Mouse (Mus musculus) heart, embryonic 14.5 days (tissue): ENCODE measurements around the gene Mybpc2. TPM values are rescaled to one million over a fixed set of nuclear protein-coding genes. Genes with fewer than 3 reads are reported as not detected.
A peak's percentile ranks its signal among the peaks of the same experiment; 100 is the strongest.

Source experiments
- ATAC-seq: fragments of 200-750 bp; cut with Nextera tagmentation; 2 replicates; pipeline ENCODE4 v1.8.0; 2017; ENCODE audit warnings: low read depth, moderate TSS enrichment; ENCODE audit not compliant: insufficient number of reproducible peaks, insufficient read depth, low FRiP score
- H3K27ac ChIP-seq, 2 experiments: fragments of 200-500 bp in 1 of 2; fragments of 300-500 bp in 1 of 2; sonication (generic) in 1 of 2; replicated peaks in 1 of 2; 2 replicates each; pipeline ENCODE4 v1.5.1; 2012 to 2014; ENCODE audit warnings: low read depth in 2 of 2, low read length in 2 of 2, control low read depth in 1 of 2, mild to moderate bottlenecking in 1 of 2, mixed read lengths in 1 of 2; ENCODE audit not compliant: control insufficient read depth in 1 of 2, insufficient read depth in 1 of 2
- H3K27me3 ChIP-seq: fragments of 300-500 bp; sonication (generic); 2 replicates; pipeline ENCODE4 v1.6.1; 2014; ENCODE audit warnings: mild to moderate bottlenecking, low read length, control low read depth; ENCODE audit not compliant: control insufficient read depth, insufficient read depth
- H3K36me3 ChIP-seq: fragments of 300-500 bp; sonication (generic); 2 replicates; pipeline ENCODE4 v1.6.1; 2014; ENCODE audit warnings: mild to moderate bottlenecking, control low read depth, low read length, mixed read lengths; ENCODE audit not compliant: control insufficient read depth, insufficient read depth
- H3K4me1 ChIP-seq, 2 experiments: fragments of 200-500 bp in 1 of 2; fragments of 300-500 bp in 1 of 2; sonication (generic) in 1 of 2; 2 replicates each; pipeline ENCODE4 v1.6.1; 2012 to 2014; ENCODE audit warnings: low read length in 2 of 2, control low read depth in 1 of 2, mixed read lengths in 1 of 2; ENCODE audit not compliant: control insufficient read depth in 2 of 2, insufficient read depth in 2 of 2
- H3K4me2 ChIP-seq: fragments of 300-500 bp; sonication (generic); 2 replicates; pipeline ENCODE4 v1.6.1; 2014; ENCODE audit warnings: mild to moderate bottlenecking, low read length
- H3K4me3 ChIP-seq, 2 experiments: fragments of 200-500 bp in 1 of 2; fragments of 300-500 bp in 1 of 2; sonication (generic) in 1 of 2; 2 replicates each; pipeline ENCODE4 v1.5.1; 2012 to 2014; ENCODE audit warnings: low read length in 2 of 2, mild to moderate bottlenecking in 2 of 2, control low read depth in 1 of 2, low read depth in 1 of 2, moderate library complexity in 1 of 2; ENCODE audit not compliant: control insufficient read depth in 1 of 2, insufficient read depth in 1 of 2
- H3K9ac ChIP-seq: fragments of 300-500 bp; sonication (generic); 2 replicates; pipeline ENCODE4 v1.6.1; 2014; ENCODE audit warnings: mild to moderate bottlenecking, low read length
- H3K9me3 ChIP-seq: fragments of 300-500 bp; sonication (generic); 2 replicates; pipeline ENCODE4 v1.6.1; 2016; ENCODE audit warnings: low read length, control low read depth; ENCODE audit not compliant: control insufficient read depth
- WGBS: fragments of 180-500 bp; shearing (Covaris S2); extraction: QIAGEN DNeasy Blood & Tissue Kit; methylation state at CpG from one replicate; pipeline ENCODE4 v1.1.7; 2014; 5-methylcytosine and 5-hydroxymethylcytosine counted together
- polyA plus RNA-seq: library from polyadenylated mRNA; unstranded; fragments of >200 nt; fragmentation: Nextera tagmentation; extraction: Ambion mirVana; gene quantifications from 2 replicates; pipeline ENCODE4 v1.2.1, GENCODE M21; 2014

The Mybpc2 gene
- polyA plus RNA-seq, 1 experiment from 2014 or later, result 2.3 TPM

DNA sequence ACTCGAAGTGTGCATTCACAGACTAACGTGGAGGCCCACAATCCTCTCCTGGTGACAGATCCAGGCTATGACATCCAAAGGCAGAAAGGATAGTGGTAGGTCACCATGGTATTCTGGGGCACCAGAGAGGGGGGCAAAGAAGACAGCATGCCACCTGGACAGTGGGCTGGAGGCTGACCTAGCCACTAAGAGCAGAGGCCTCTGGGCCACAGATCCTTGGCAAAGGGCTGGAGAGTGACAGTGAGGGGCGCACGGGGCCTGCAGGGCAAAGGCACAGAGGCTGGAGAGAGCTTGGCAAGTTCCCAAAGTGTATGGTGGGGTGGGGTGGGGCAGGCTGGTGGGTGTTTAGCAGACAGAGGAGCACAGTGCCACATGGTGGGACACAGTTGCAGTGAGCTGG lies 34.2 kb downstream of the Mybpc2 start:
- no peak overlapping the region for H3K27ac ChIP-seq
- 71% methylated on average over 4 of the region's 4 CpGs for WGBS
- peaks cover 5 to 13% of the 10 kb centered on the region in 2 experiments for H3K4me1 ChIP-seq
- H3K27me3 ChIP-seq, result no peaks in the 10 kb centered on the region
- no peak overlapping the region for H3K9ac ChIP-seq
- no peak for ATAC-seq
- peaks cover 69% of the 10 kb centered on the region for H3K36me3 ChIP-seq
- H3K9me3 ChIP-seq, result no peaks in the 10 kb centered on the region
- H3K4me2 ChIP-seq, result no peak overlapping the region
- no peak overlapping the region for H3K4me3 ChIP-seq

DNA sequence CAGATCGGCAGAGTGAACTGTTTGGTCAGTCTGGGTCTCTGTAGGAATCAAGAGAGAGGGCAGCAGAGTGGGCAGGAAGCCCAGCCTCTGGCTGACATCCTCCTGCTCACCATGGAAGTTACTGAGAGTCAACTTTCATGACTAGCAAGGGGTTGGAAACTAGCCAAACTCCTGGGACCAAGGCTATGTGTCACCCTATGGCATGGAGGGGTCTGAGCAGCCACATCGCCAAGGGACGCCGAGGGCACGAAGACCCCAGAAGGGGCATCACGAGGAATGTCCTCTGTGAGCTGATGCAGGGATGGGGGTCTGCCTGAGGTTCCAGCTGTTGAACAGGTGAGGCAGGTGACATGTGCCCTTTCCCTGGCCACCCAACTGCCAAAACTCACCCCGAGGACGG lies 35.9 kb downstream of the Mybpc2 start:
- ATAC-seq, result no peak
- Histone ChIP-seq H3K9ac (no peak overlapping the region), H3K27ac (no peak overlapping the region), H3K27me3 (no peaks in the 10 kb centered on the region), H3K9me3 (no peaks in the 10 kb centered on the region), H3K4me3 (no peak overlapping the region), H3K36me3 (peaks cover 75% of the 10 kb centered on the region), H3K4me1 (peaks cover 2 to 12% of the 10 kb centered on the region in 2 experiments; a peak in 1 of 4 replicates), H3K4me2 (no peak overlapping the region)
- 88% methylated on average over 8 of the region's 8 CpGs for WGBS

DNA sequence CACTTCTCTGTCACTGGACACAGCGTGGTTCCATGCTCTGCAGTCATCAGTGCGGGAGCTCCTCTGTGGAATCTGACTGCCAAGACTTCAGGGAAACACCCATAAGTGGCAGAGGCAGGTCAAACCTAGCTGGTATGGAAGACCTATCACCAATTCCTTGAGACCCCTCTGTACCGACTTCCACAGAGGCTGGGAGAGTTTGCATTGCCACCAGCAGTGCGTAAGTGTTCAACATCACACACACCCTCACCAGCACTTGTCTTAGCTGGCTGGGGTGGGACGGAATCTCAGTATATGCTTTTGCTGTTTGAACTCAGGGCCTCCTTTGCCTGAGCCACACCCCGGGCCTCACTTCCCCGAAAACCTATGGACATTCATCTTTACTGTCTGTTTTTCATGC lies 36.5 kb downstream of the Mybpc2 start:
- no peak overlapping the region for H3K9ac ChIP-seq
- peaks cover 69% of the 10 kb centered on the region for H3K36me3 ChIP-seq
- 81% methylated on average over 7 of the region's 7 CpGs for WGBS
- no peaks in the 10 kb centered on the region for H3K9me3 ChIP-seq
- no peak overlapping the region for H3K4me2 ChIP-seq
- no peak overlapping the region for H3K4me3 ChIP-seq
- H3K4me1 ChIP-seq, result peaks cover 2 to 12% of the 10 kb centered on the region in 2 experiments; a peak in 1 of 4 replicates
- H3K27ac ChIP-seq, result no peak overlapping the region
- H3K27me3 ChIP-seq, result no peaks in the 10 kb centered on the region
- ATAC-seq, result no peak

DNA sequence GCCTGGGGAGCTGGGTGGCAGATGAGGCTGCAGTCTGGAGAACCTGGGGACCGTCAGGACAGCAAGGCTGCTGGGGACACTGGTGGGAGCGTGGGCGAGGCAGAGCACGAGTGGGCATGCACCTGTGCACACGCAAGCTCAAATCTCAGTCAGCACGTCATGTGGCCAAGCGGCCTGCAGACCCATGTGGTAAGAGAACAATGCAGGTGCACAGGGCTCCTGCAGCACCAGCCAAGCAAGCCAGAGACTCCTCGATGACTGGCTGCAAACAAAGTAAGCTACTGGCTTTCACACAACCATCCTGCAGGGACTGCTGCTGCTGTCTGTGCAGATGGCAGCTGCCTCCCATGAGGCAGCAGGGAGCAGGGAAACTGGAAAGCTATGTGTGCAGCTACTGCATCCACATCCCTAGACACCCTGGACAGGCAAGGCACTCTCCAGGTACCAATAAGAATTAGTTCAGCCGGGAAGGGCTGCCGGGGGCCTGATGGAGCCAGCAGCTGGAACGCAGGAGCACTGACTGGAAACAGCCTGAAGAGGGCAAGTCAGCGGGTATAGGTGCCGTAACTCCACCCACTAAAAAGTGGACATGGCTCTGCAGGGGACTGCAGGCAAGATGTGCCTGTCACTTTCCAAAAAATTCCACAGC lies 37.4 kb downstream of the Mybpc2 start:
- Histone ChIP-seq H3K4me2 (no peak overlapping the region), H3K9me3 (no peaks in the 10 kb centered on the region), H3K4me3 (no peak overlapping the region), H3K4me1 (peaks cover 2 to 18% of the 10 kb centered on the region in 2 experiments; a peak in 2 of 4 replicates), H3K36me3 (peaks cover 60% of the 10 kb centered on the region), H3K27ac (peak overlapping the region; percentile 2 to 55; a peak in 3 of 4 replicates), H3K27me3 (no peaks in the 10 kb centered on the region), H3K9ac (no peak overlapping the region)
- ATAC-seq, result 0 out of 2 replicates have a peak, but pooled peaks have one; percentile 7
- 34% methylated on average over 13 of the region's 13 CpGs for WGBS

DNA sequence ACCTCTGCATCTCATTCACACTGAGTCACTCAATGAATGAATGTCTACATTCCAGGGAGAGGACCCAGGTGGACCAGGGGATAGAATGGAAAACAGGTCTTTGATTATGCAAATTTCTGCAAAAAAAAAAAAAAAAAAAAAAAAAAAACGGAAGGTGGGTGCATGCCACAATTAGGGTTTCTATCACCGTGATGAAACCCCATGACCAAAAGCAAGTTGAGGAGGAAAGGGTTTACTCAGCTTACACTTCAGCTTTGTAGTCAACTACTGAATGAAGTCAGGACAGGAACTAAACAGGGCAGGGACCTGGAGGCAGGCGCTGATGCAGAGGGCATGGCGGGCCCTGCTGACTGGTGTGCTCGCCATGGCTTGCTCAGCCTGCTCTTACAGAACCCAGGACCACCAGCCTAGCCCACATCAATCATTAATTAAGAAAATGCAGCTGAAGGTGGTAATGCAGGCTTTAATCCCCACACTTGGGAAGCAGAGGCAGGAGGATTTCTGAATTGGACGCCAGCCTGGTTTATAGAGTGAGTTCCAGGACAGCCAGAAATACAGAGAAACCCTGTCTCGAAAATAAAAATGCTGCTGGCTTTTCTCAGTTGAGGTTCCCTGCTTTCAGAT lies 38.8 kb downstream of the Mybpc2 start:
- H3K4me3 ChIP-seq, result no peak overlapping the region

DNA sequence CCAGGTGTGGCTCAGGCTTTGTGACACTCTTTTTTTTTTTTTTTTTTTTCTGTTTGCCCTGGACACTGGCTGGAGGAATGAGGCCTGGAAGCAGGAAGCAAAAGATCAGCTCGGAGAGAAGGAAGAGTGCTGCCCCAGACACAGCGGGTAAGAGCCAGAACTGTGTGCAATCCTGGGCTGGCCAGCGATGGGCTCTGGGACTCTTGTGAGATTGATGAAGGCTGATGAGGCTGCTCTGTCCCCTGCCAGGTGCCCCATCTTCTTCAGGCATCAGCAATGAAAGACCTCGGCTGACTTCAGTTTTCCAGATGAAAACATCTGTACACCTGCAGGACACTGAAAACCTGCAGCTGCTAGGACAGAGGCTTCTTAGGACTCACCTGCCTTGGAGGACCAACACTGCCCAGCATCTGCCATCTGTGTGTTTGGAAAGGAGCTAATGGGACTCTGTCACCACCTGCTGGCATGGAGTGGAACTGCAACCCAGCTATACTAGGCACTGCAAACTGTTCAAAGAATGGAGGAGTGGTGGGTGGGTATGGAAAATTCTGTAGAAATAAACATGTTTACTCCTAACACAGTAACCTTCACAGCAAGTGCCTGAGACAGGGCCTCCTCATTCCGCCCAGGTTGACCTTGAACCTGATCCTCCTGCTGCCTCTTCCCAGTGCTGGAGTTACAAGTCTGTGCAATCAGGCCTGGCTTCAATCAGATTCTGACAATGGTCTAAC lies 39.5 kb downstream of the Mybpc2 start:
- Histone ChIP-seq H3K27ac (peak overlapping the region in 1 of 2 experiments; percentile 53; a peak in 2 of 4 replicates), H3K4me1 (peaks cover 0 to 15% of the 10 kb centered on the region in 2 experiments; a peak in 3 of 4 replicates), H3K27me3 (no peaks in the 10 kb centered on the region), H3K4me3 (0 out of 4 replicates have a peak overlapping the region, but pooled peaks of 1 of the 2 experiments have one; percentile 9), H3K4me2 (peak overlapping the region; percentile 48; the same call in 1 of the 2 replicates), H3K36me3 (peaks cover 40% of the 10 kb centered on the region), H3K9ac (0 out of 2 replicates have a peak overlapping the region, but pooled peaks have one; percentile 21), H3K9me3 (no peaks in the 10 kb centered on the region)
- no peak for ATAC-seq
- WGBS, result 27% methylated on average over 5 of the region's 5 CpGs

More for the DNA sequence above, 38.8 kb downstream of the Mybpc2 start:
- WGBS, result 65% methylated on average over 7 of the region's 7 CpGs
- H3K27me3 ChIP-seq, result no peaks in the 10 kb centered on the region
- peaks cover 2 to 18% of the 10 kb centered on the region in 2 experiments; a peak in 2 of 4 replicates for H3K4me1 ChIP-seq
- H3K27ac ChIP-seq, result peak overlapping the region in 1 of 2 experiments; percentile 53; a peak in 2 of 4 replicates
- no peak for ATAC-seq
- H3K9ac ChIP-seq, result no peak overlapping the region
- peaks cover 46% of the 10 kb centered on the region for H3K36me3 ChIP-seq
- no peaks in the 10 kb centered on the region for H3K9me3 ChIP-seq
- H3K4me2 ChIP-seq, result 0 out of 2 replicates have a peak overlapping the region, but pooled peaks have one; percentile 48

DNA sequence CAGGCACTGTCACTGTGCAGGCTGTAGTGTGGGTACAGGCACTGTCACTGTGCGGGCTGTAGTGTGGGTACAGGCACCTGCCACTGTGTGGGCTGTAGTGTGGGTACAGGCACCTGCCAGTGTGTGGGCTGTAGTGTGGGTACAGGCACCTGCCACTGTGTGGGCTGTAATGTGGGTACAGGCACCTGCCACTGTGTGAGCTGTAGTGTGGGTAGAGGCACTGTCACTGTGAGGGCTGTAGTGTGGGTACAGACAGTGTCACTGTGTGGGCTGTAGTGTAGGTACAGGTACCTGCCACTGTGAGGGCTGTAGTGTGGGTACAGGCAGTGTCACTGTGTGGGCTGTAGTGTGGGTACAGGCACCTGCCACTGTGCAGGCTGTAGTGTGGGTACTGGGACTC lies 40.3 kb downstream of the Mybpc2 start:
- H3K4me2 ChIP-seq, result peak overlapping the region; percentile 48
- WGBS, result 84% methylated on average over 1 of the region's 1 CpGs

More for the DNA sequence above, 40.3 kb downstream of the Mybpc2 start:
- H3K36me3 ChIP-seq, result peaks cover 34% of the 10 kb centered on the region
- peak overlapping the region; percentile 52 for H3K9ac ChIP-seq
- no peak for ATAC-seq
- H3K4me1 ChIP-seq, result peaks cover 0 to 14% of the 10 kb centered on the region in 2 experiments; a peak in 2 of 4 replicates
- H3K27ac ChIP-seq, result peak overlapping the region; percentile 24 to 53; a peak in 2 of 4 replicates
- no peaks in the 10 kb centered on the region for H3K9me3 ChIP-seq
- no peaks in the 10 kb centered on the region for H3K27me3 ChIP-seq
- H3K4me3 ChIP-seq, result peak overlapping the region in 1 of 2 experiments; percentile 9; a peak in 1 of 4 replicates
